Mouse (Mus musculus) limb, embryonic 14.5 days (tissue): ENCODE measurements around the gene Zfp28. TPM values are rescaled to one million over a fixed set of nuclear protein-coding genes. Genes with fewer than 3 reads are reported as not detected.
"Not testable (repeated sequence)": the region's sequence is repeated elsewhere in the genome, so short reads cannot be mapped to it uniquely, and the experiment has no call there.

Experiments
- ATAC-seq: fragments of 200-750 bp; cut with Nextera tagmentation; 2 replicates; pipeline ENCODE4 v1.8.0; 2017; ENCODE audit warnings: low read depth, moderate number of reproducible peaks, moderate TSS enrichment; ENCODE audit not compliant: low FRiP score
- DNase-seq: peaks from one replicate; pipeline ENCODE4 v3.0.0-alpha.2; 2015; ENCODE audit warnings: low spot score
- H3K27ac ChIP-seq: fragments of 300-500 bp; sonication (generic); replicated peaks from 2 replicates; pipeline ENCODE4 v1.5.1; 2014; ENCODE audit warnings: low read depth, mild to moderate bottlenecking, low read length, moderate library complexity, mixed read lengths
- H3K27me3 ChIP-seq: fragments of 300-500 bp; sonication (generic); 2 replicates; pipeline ENCODE4 v1.6.1; 2014; ENCODE audit warnings: low read length, mixed read lengths; ENCODE audit not compliant: control insufficient read depth, insufficient read depth
- H3K36me3 ChIP-seq: fragments of 300-500 bp; sonication (generic); 2 replicates; pipeline ENCODE4 v1.6.1; 2014; ENCODE audit warnings: mild to moderate bottlenecking, low read length, moderate library complexity, mixed read lengths; ENCODE audit not compliant: control insufficient read depth, insufficient read depth
- H3K4me1 ChIP-seq: fragments of 300-500 bp; sonication (generic); 2 replicates; pipeline ENCODE4 v1.6.1; 2014; ENCODE audit warnings: antibody characterized with exemption, low read length, mixed read lengths; ENCODE audit not compliant: control insufficient read depth, insufficient read depth
- H3K4me2 ChIP-seq: fragments of 300-500 bp; sonication (generic); replicated peaks from 2 replicates; pipeline ENCODE4 v1.6.1; 2014; ENCODE audit warnings: low read depth, mild to moderate bottlenecking, low read length, moderate library complexity; ENCODE audit not compliant: severe bottlenecking
- H3K4me3 ChIP-seq: fragments of 300-500 bp; sonication (generic); replicated peaks from 2 replicates; pipeline ENCODE4 v1.5.1; 2014; ENCODE audit warnings: low read length
- H3K9ac ChIP-seq: fragments of 300-500 bp; sonication (generic); 2 replicates; pipeline ENCODE4 v1.6.1; 2014; ENCODE audit warnings: mild to moderate bottlenecking, low read depth, low read length, moderate library complexity; ENCODE audit not compliant: severe bottlenecking
- H3K9me3 ChIP-seq: fragments of 300-500 bp; sonication (generic); 2 replicates; pipeline ENCODE4 v1.6.1; 2016; ENCODE audit warnings: low read length; ENCODE audit not compliant: control insufficient read depth
- POLR2A ChIP-seq: fragments of 200-500 bp; IDR thresholded peaks from 2 replicates; pipeline ENCODE4 v1.8.0; 2012; ENCODE audit warnings: inconsistent platforms, mild to moderate bottlenecking, moderate library complexity, borderline replicate concordance; ENCODE audit not compliant: insufficient read depth, insufficient read length; ENCODE audit errors: extremely low read depth
- WGBS: fragments of 180-500 bp; shearing (Covaris S2); extraction: QIAGEN DNeasy Blood & Tissue Kit; methylation state at CpG from one replicate; pipeline ENCODE4 v1.1.7; 2014; 5-methylcytosine and 5-hydroxymethylcytosine counted together
- polyA plus RNA-seq, 2 experiments: library from polyadenylated mRNA; depleted of rRNA in 1 of 2; stranded (reverse) in 1 of 2; unstranded in 1 of 2; fragments of >200 nt; fragmentation: Nextera tagmentation in 1 of 2; extraction: Ambion mirVana in 1 of 2; gene quantifications; 2 replicates each; pipeline versions ENCODE4 v1.2.1 to v1.2.3; 2012 to 2014

Gene Zfp28
- polyA plus RNA-seq, 2 experiments, result 11.0 to 11.1 TPM

DNA sequence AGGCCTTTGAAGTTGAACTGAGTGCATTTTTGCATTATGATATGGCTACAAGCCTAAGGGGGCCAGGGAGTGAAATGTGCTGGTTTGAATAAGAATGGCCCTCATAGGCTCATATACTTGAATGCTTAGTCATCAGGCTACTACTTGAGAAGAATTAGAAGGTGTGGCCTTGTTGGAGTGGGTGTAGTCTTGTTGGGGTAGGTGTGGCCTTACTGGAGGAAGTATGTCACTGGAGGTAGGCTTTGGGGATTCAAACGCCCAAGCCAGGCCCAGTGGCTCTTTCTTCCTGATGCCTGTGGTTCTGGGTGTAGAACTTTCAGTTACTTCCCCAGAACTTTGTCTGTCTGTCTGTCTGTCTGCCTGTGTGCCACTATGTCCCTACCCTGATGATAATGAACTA, 18.3 kb upstream of the Zfp28 start:
- 67% methylated on average over 1 of the region's 1 CpGs for WGBS
- Histone ChIP-seq H3K27me3 (no peaks in the 10 kb centered on the region), H3K4me1 (peaks cover 12% of the 10 kb centered on the region), H3K27ac (no peak overlapping the region), H3K36me3 (no peaks in the 10 kb centered on the region), H3K4me3 (no peak overlapping the region), H3K9me3 (no peaks in the 10 kb centered on the region), H3K4me2 (no peak overlapping the region), H3K9ac (no peak overlapping the region)
- DNase-seq, result no peak
- TF ChIP-seq POLR2A, result no peak
- no peak for ATAC-seq

DNA sequence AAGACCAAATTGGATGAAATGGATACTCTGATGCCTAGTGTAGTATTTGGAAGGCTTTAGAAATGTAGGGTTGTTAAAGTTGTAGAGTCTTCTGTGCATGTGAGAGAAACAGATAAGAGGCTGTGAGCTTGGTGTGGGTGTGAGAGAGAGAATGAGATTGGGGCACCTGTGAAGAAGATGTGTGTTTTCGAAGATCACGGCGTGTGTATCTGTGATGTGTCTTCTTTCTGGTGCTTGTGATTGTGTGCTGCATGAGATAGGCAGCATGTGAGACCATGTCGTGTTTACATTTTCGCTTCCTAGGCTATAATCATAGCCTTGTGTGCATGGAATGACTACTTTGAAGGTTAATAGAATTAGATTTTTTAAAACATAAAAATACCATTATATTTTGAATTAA, 15.9 kb upstream of the Zfp28 start:
- Histone ChIP-seq H3K4me2 (no peak overlapping the region), H3K27me3 (no peaks in the 10 kb centered on the region), H3K4me1 (peaks cover 6% of the 10 kb centered on the region), H3K4me3 (no peak overlapping the region), H3K9ac (no peak overlapping the region), H3K27ac (no peak overlapping the region), H3K9me3 (no peaks in the 10 kb centered on the region), H3K36me3 (no peaks in the 10 kb centered on the region)
- TF ChIP-seq POLR2A, result no peak
- no peak for DNase-seq
- 93% methylated on average over 5 of the region's 5 CpGs for WGBS
- no peak for ATAC-seq

DNA sequence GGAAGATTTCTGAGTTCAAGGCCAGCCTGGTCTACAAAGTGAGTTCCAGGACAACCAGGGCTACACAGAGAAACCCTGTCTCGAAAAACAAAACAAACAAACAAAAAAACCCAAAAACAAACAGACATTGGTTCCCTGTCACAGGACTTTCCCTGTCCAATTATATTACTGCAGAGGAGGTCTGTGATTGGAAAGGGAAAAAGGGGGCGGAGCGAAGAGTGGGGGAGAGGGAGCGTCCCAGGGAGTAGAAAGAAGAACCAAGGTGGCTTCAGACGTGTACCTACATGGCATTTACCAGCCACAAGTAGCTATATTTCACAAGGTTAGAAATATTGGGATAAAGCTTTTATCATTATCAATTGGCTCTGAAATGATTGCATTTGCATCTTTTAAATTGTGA, 14.9 kb upstream of the Zfp28 start:
- 79% methylated on average over 5 of the region's 5 CpGs for WGBS
- not testable (repeated sequence) for H3K9me3 ChIP-seq, ATAC-seq, DNase-seq, H3K4me3 ChIP-seq, H3K27me3 ChIP-seq, H3K27ac ChIP-seq, H3K4me1 ChIP-seq, H3K4me2 ChIP-seq, H3K36me3 ChIP-seq, H3K9ac ChIP-seq

DNA sequence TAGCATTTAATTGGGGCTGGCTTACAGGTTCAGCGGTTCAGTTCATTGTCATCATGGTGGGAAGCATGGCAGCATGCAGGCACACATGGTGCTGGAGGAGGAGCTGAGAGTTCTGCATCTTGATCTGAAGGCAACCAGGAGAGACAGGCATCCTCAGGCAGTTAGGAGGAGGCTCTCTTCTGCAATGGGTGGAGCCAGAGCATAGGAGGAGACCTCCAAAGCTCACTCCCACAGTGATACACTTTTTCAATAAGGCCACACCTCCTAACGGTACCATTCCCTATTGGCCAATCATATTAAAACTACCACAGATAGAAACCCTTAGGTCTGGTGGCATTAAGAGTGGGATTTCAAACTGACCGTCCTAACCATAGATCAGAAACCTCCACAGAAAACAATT, 13.6 kb upstream of the Zfp28 start:
- ATAC-seq, result no peak
- no peaks in the 10 kb centered on the region for H3K27me3 ChIP-seq
- 84% methylated on average over 3 of the region's 3 CpGs for WGBS
- no peak overlapping the region for H3K4me3 ChIP-seq
- H3K9me3 ChIP-seq, result no peaks in the 10 kb centered on the region
- DNase-seq, result no peak
- H3K27ac ChIP-seq, result no peak overlapping the region
- H3K9ac ChIP-seq, result no peak overlapping the region
- no peaks in the 10 kb centered on the region for H3K36me3 ChIP-seq
- TF ChIP-seq POLR2A, result no peak
- no peaks in the 10 kb centered on the region for H3K4me1 ChIP-seq
- H3K4me2 ChIP-seq, result no peak overlapping the region

DNA sequence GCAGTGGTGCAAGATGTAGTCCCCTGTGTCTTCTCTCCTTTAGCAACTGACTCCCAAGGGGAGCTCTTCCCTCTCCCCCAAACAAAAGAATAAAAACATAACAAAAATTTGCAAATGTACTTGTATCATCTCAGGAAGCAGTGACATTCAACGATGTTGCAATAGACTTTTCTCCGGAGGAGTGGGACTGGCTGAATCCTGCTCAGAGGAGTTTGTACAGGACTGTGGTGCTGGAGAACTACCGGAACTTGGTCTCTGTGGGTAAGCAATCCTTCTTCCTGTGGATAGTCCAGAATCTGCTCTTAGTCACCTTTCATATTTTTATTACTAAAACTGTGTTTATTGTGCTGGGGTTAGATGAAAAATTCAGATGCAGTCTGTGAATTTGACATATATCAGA, 10.1 kb upstream of the Zfp28 start:
- H3K4me1 ChIP-seq, result no peaks in the 10 kb centered on the region
- no peaks in the 10 kb centered on the region for H3K27me3 ChIP-seq
- TF ChIP-seq POLR2A, result no peak
- H3K4me3 ChIP-seq, result no peak overlapping the region
- no peak for ATAC-seq
- H3K9me3 ChIP-seq, result no peaks in the 10 kb centered on the region
- H3K9ac ChIP-seq, result no peak overlapping the region
- WGBS, result 90% methylated on average over 3 of the region's 3 CpGs
- H3K27ac ChIP-seq, result no peak overlapping the region
- DNase-seq, result no peak
- H3K4me2 ChIP-seq, result no peak overlapping the region
- H3K36me3 ChIP-seq, result no peaks in the 10 kb centered on the region

DNA sequence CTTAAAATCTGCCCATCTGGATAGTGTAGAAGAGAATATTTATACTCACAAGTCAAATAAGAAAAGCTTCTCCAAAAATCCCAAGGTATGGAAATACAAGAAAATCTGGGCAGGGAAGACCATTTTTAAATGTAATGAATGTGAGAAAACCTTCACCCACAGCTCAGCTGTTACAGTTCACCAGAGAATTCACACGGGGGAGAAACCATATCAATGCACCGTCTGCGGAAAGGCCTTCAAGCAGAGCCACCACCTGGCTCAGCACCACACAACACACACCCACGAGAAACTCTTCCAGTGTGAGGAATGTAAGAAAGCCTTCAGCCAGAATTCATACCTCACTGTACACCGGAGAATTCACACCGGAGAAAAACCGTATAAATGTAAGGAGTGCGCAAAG, 4.7 kb upstream of the Zfp28 start:
- no peak for ATAC-seq

More for the DNA sequence above, 4.7 kb upstream of the Zfp28 start:
- WGBS, result 76% methylated on average over 8 of the region's 8 CpGs
- Histone ChIP-seq H3K4me3 (no peak overlapping the region), H3K9me3 (no peaks in the 10 kb centered on the region), H3K36me3 (0 out of 2 replicates have a peak, but pooled peaks cover 2% of the 10 kb centered on the region), H3K4me2 (no peak overlapping the region), H3K4me1 (no peaks in the 10 kb centered on the region; the same call in 1 of the 2 replicates), H3K27me3 (no peaks in the 10 kb centered on the region), H3K27ac (no peak overlapping the region), H3K9ac (no peak overlapping the region)
- TF ChIP-seq POLR2A, result no peak
- no peak for DNase-seq
